Mouse (Mus musculus): Measurements from ENCODE around the gene Lefty1.
"Not testable (repeated sequence)": the region's sequence is repeated elsewhere in the genome, so short reads cannot be mapped to it uniquely, and the experiment has no call there.

Lefty1 gene

GRCm38 (mm10) chr1:180929599-180929998 lies 5.2 kb upstream of the Lefty1 start:
- Histone ChIP-seq H3K9me3 (ENCODE audit: low read length) (no peaks in the 10 kb centered on the region), H3K4me1 (replicated peaks; ENCODE audit: low read depth, low read length) (peaks cover 86% of the 10 kb centered on the region), H3K4me3 (replicated peaks; ENCODE audit: low read length) (no peak overlapping the region), H3K27me3 (ENCODE audit: insufficient read depth, low read length) (no peaks in the 10 kb centered on the region), H3K36me3 (ENCODE audit: insufficient read depth, low read length) (no peaks in the 10 kb centered on the region)
- TF ChIP-seq NANOG (IDR thresholded peaks at IDR 0.05; ENCODE audit: borderline replicate concordance, low read length): no peak
- TF ChIP-seq POU5F1 (IDR thresholded peaks at IDR 0.05; ENCODE audit: borderline replicate concordance, low read length): no peak

- Histone ChIP-seq H3K36me3 (ENCODE audit: insufficient read depth, low read length) (peaks cover 5% of the 10 kb centered on the region), H3K9me3 (ENCODE audit: low read length) (no peaks in the 10 kb centered on the region), H3K27me3 (ENCODE audit: insufficient read depth, low read length) (peaks cover 5% of the 10 kb centered on the region; the same call in 1 of the 2 replicates), H3K4me3 (replicated peaks; ENCODE audit: low read length) (no peak overlapping the region), H3K4me1 (replicated peaks; ENCODE audit: low read depth, low read length) (peaks cover 90% of the 10 kb centered on the region)
- TF ChIP-seq NANOG (IDR thresholded peaks at IDR 0.05; ENCODE audit: borderline replicate concordance, low read length) (no peak), CTCF (conservative IDR thresholded peaks at IDR 0.05; ENCODE audit: low read length) (no peak), POU5F1 (IDR thresholded peaks at IDR 0.05; ENCODE audit: borderline replicate concordance, low read length) (no peak)
Observed at GRCm38 (mm10) chr1:180931106-180931505, 3.7 kb upstream of the Lefty1 start.

GRCm38 (mm10) chr1:180933659-180934058 lies 1.2 kb upstream of the Lefty1 start:
- peak overlapping the region; percentile 87 for H3K4me3 ChIP-seq (replicated peaks; ENCODE audit: low read length)
- peaks cover 27% of the 10 kb centered on the region for H3K36me3 ChIP-seq (ENCODE audit: insufficient read depth, low read length)
- peak; percentile 99 for TF ChIP-seq POU5F1 (IDR thresholded peaks at IDR 0.05; ENCODE audit: borderline replicate concordance, low read length)
- no peak for TF ChIP-seq NANOG (IDR thresholded peaks at IDR 0.05; ENCODE audit: borderline replicate concordance, low read length)
- no peak; the same call in 1 of the 2 replicates for TF ChIP-seq CTCF (conservative IDR thresholded peaks at IDR 0.05; ENCODE audit: low read length)
- H3K4me1 ChIP-seq (replicated peaks; ENCODE audit: low read depth, low read length): peaks cover 79% of the 10 kb centered on the region
- peaks cover 5% of the 10 kb centered on the region; the same call in 1 of the 2 replicates for H3K27me3 ChIP-seq (ENCODE audit: insufficient read depth, low read length)
- H3K9me3 ChIP-seq (ENCODE audit: low read length): no peaks in the 10 kb centered on the region

- H3K27me3 ChIP-seq (ENCODE audit: insufficient read depth, low read length): peaks cover 22% of the 10 kb centered on the region
- H3K4me1 ChIP-seq (replicated peaks; ENCODE audit: low read depth, low read length): peaks cover 68% of the 10 kb centered on the region
- peaks cover 27% of the 10 kb centered on the region for H3K36me3 ChIP-seq (ENCODE audit: insufficient read depth, low read length)
- not testable (repeated sequence) for H3K9me3 ChIP-seq (ENCODE audit: low read length)
- peak overlapping the region; percentile 87 for H3K4me3 ChIP-seq (replicated peaks; ENCODE audit: low read length)
Observed at GRCm38 (mm10) chr1:180936610-180937398, 2.0 kb downstream of the Lefty1 start.

GRCm38 (mm10) chr1:180937631-180938030 lies 2.8 kb downstream of the Lefty1 start:
- H3K4me1 ChIP-seq (replicated peaks; ENCODE audit: low read depth, low read length): peaks cover 66% of the 10 kb centered on the region

GRCm38 (mm10) chr1:180938781-180939180 lies 4.0 kb downstream of the Lefty1 start:
- Histone ChIP-seq H3K4me1 (replicated peaks; ENCODE audit: low read depth, low read length) (peaks cover 66% of the 10 kb centered on the region), H3K36me3 (ENCODE audit: insufficient read depth, low read length) (peaks cover 27% of the 10 kb centered on the region), H3K27me3 (ENCODE audit: insufficient read depth, low read length) (peaks cover 34% of the 10 kb centered on the region)
- peak; percentile 63 for TF ChIP-seq CTCF (conservative IDR thresholded peaks at IDR 0.05; ENCODE audit: low read length)
- H3K9me3 ChIP-seq (ENCODE audit: low read length); H3K4me3 ChIP-seq (replicated peaks; ENCODE audit: low read length): not testable (repeated sequence)

More at GRCm38 (mm10) chr1:180937631-180938030, 2.8 kb downstream of the Lefty1 start:
- H3K9me3 ChIP-seq (ENCODE audit: low read length): not testable (repeated sequence)
- H3K4me3 ChIP-seq (replicated peaks; ENCODE audit: low read length): peak overlapping the region; percentile 87
- H3K36me3 ChIP-seq (ENCODE audit: insufficient read depth, low read length): peaks cover 27% of the 10 kb centered on the region
- H3K27me3 ChIP-seq (ENCODE audit: insufficient read depth, low read length): peaks cover 26% of the 10 kb centered on the region

GRCm38 (mm10) chr1:180940776-180941460 lies 6.1 kb downstream of the Lefty1 start:
- Histone ChIP-seq H3K4me1 (replicated peaks; ENCODE audit: low read depth, low read length) (peaks cover 66% of the 10 kb centered on the region), H3K36me3 (ENCODE audit: insufficient read depth, low read length) (peaks cover 24% of the 10 kb centered on the region), H3K27me3 (ENCODE audit: insufficient read depth, low read length) (peaks cover 29% of the 10 kb centered on the region), H3K4me3 (replicated peaks; ENCODE audit: low read length) (peak overlapping the region; percentile 87), H3K9me3 (ENCODE audit: low read length) (no peaks in the 10 kb centered on the region)
- no peak for TF ChIP-seq POU5F1 (IDR thresholded peaks at IDR 0.05; ENCODE audit: borderline replicate concordance, low read length)
- TF ChIP-seq NANOG (IDR thresholded peaks at IDR 0.05; ENCODE audit: borderline replicate concordance, low read length): no peak
- no peak for TF ChIP-seq CTCF (conservative IDR thresholded peaks at IDR 0.05; ENCODE audit: low read length)

- H3K36me3 ChIP-seq (ENCODE audit: insufficient read depth, low read length): peaks cover 20% of the 10 kb centered on the region
- H3K27me3 ChIP-seq (ENCODE audit: insufficient read depth, low read length): peaks cover 29% of the 10 kb centered on the region
- TF ChIP-seq CTCF (conservative IDR thresholded peaks at IDR 0.05; ENCODE audit: low read length): no peak
Observed at GRCm38 (mm10) chr1:180941726-180942125, 6.9 kb downstream of the Lefty1 start.

More at GRCm38 (mm10) chr1:180941726-180942125, 6.9 kb downstream of the Lefty1 start:
- Histone ChIP-seq H3K4me3 (replicated peaks; ENCODE audit: low read length) (peak overlapping the region; percentile 87), H3K4me1 (replicated peaks; ENCODE audit: low read depth, low read length) (peaks cover 70% of the 10 kb centered on the region), H3K9me3 (ENCODE audit: low read length) (no peaks in the 10 kb centered on the region)

Measured in E14TG2a.4 (cell line).